ENCODE assay signal across 12 mouse cellular contexts in genomic region chr17:31286492-31286891, GRCm38 (mm10). TPM values are rescaled to one million over a fixed set of nuclear protein-coding genes. Genes with fewer than 3 reads are reported as not detected.
DNase-seq lines count a peak whose midpoint lies in the region; ATAC-seq and TF ChIP-seq lines count a peak whose summit lies in the region.
"Had no signal": no experiment of that assay in that cellular context is flagged by ENCODE, and none has a peak within 500 bp of the region (broad histone marks: within the 10 kb centered on the region; RNA-seq: fewer than 3 reads in every experiment).

Gene Slc37a1, plus strand, starts transcription at chr17:31286792.

- 97% methylated on average over 1 of the region's 1 CpGs for WGBS in cerebellum, adult 2 months

- no peak within 1 kb of the TSS for H3K27ac ChIP-seq in cerebellum, adult 2 months (ENCODE audit: insufficient read depth, low read length)
- H3K27ac ChIP-seq: limb, embryonic 15.5 days had no signal

- peaks cover 8% of the 10 kb centered on the region; the same call in 1 of the 2 replicates for H3K4me1 ChIP-seq in cerebellum, adult 2 months (ENCODE audit: control insufficient read depth, insufficient read depth, low read length)

- DNase-seq in heart, postnatal 25 days (ENCODE audit: low spot score): no peak
- DNase-seq in heart, adult 8-10 months (ENCODE audit: low spot score): no peak
- no peak for DNase-seq in thymus, postnatal 0 days (ENCODE audit: low spot score)
- no peak for DNase-seq in thymus, postnatal 25 days
- no peak for DNase-seq in cerebellum, adult 2 months
- no peak for DNase-seq in right cerebral cortex, postnatal 14 days
- DNase-seq: gastrocnemius, postnatal 14 days; kidney, postnatal 4 days; retina, postnatal 1 day; thymus, postnatal 14 days had no signal

- H3K4me3 ChIP-seq in cerebellum, adult 2 months (replicated peaks; ENCODE audit: insufficient read depth, low read depth, low read length): no peak within 1 kb of the TSS
- H3K4me3 ChIP-seq: limb, embryonic 15.5 days had no signal

- intact Hi-C loops in heart, postnatal 25 days (cut with DNase I): no loop called here

- TF ChIP-seq CTCF in cerebellum, adult 2 months (IDR thresholded peaks at IDR 0.05; ENCODE audit: borderline replicate concordance, insufficient read depth, low read depth, low read length): no peak

- ATAC-seq in inflammation-experienced regulatory T-cells, adult 6 months: no peak

- no peaks in the 10 kb centered on the region for H3K27me3 ChIP-seq in cerebellum, adult 2 months (ENCODE audit: control insufficient read depth, insufficient read depth, low read length)
- H3K27me3 ChIP-seq: limb, embryonic 15.5 days had no signal

- no peak for TF ChIP-seq POLR2A in cerebellum, adult 2 months (IDR thresholded peaks at IDR 0.05; ENCODE audit: borderline replicate concordance, insufficient read depth, low read length)

RNA-seq across cellular contexts. Expression of gene Slc37a1, which starts in this region (rescaled TPM):
- 10 to 100 TPM; 10.4 to 13.3 TPM for total RNA-seq in heart, postnatal 25 days (2021)
- total RNA-seq in heart, adult 8-10 months (2022): 10 to 100 TPM in 2 of 4 experiments, 1 to 10 TPM in 2; 7.9 to 11.9 (median 10.0) TPM
- 12.8 and 14.1 TPM in 2 replicates for polyA plus RNA-seq in thymus, postnatal 0 days (2015; fragmentation: Nextera tagmentation; extraction: Ambion mirVana)
- 10 to 100 TPM; 19.0 to 39.4 (median 23.5) TPM for polyA plus RNA-seq in inflammation-experienced regulatory T-cells, adult 6 months (2017; shearing (Covaris generic))
- polyA plus RNA-seq in cerebellum, adult 2 months (2012; rRNA removed): 6.1 and 7.8 TPM in 2 replicates
